Mouse (Mus musculus) CH12F3 (cell line): ENCODE results near the gene Ndrg3.
"Not testable (repeated sequence)": the region's sequence is repeated elsewhere in the genome, so short reads cannot be mapped to it uniquely, and the experiment has no call there.

Experiments used
- in situ Hi-C: fragments of 300-500 bp; cut with MboI; formaldehyde crosslinking; loops from 2 replicates; pipeline ENCODE4 v1.14.3; 2020; ENCODE audit warnings: low sequenced_read_pairs

Ndrg3 gene

DNA sequence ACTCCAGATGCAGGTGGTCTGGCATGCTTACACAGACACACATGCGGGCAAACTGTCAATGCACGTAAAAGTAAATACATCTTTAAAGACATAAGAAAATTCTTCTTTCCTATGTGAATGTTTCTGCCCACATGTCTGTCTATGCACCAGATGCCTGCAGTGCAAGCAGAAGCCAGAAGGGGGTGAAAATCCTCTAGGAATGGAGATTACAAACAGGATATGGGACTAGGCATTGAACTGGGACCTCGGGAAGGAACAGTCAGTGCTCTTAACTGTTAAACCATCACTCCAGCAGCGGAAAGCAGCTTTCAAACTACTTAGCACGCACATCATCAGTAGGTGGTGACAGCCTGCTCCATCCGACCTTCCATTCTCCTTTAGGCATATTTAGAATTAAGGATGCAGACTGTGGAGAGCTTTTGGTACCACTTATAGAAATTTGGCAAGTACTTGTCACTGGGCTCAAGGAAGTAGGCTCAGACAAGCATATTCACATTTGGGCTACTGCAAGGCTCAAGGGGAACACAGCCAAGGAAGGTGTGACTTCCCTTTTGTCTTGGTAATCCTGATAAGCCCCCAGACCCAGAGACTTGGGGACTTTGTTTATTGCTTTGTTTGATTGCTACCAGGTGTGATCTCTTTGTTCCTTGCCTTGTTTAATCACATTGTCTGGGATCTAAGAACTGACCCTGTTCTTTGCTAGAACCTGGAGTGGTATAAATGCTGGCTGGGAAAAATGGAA, 86.7 kb downstream of the Ndrg3 start:
- in situ Hi-C loops, result no loop called here

DNA sequence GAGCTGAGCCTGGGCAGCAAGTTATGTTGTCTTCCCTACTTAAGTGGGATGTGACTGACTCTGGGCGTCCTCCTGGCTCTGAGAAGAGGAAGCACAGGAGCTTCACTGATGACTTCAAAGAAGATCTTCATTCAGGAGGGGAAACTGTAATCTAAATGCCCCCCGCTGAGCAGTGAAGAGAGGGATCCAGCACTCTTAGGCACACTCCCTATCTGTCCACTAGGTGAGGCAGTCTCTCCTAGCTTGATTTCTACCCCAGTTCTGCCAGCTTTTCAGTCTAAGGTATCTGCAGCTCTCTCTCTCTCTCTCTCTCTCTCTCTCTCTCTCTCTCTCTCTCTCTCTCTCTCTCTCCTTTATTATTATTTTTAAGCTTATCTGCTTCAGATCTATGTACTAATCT, 88.5 kb downstream of the Ndrg3 start:
- in situ Hi-C loops, result no loop called here

DNA sequence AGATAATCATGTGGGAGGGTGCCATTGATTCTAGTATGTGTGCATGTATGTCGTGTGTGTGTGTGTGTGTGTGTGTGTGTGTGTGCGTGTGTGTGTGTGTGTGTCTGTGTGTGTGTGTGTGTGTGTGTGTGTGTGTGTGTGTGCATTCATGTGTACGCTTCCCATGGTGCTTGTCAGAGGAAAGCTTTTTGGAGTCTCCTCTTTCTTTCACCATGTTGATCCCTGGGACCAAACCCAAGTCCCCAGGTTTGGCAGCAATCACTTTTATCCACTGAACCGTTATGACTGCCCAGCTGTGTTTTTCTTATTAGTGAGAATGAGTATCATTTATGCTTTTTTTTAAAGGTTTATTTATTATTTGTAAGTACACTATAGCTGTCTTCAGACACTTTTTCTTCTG, 89.4 kb downstream of the Ndrg3 start:
- in situ Hi-C loops, result not testable (repeated sequence)

DNA sequence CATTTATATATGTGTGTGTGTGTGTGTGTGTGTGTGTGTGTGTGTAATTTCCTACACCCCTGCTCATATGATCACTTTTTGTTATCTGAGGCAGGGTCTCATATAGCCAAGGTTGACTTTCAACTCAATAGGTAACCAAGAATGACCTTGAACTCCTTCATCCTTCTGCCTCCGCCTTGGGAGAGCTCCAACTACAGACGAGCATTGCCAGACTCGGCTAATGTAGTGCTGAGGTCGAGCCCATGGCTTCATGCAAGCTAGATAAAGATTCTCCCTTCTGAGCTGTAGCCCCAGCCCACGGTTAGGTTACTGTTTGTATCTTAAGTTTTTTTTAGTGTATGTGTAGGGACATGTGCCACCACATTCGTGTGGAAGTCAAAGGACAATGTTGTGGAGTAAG, 90.0 kb downstream of the Ndrg3 start:
- in situ Hi-C loops, result no loop called here

GRCm38 (mm10) chr2:156901344-156901743, 90.5 kb downstream of the Ndrg3 start:
- in situ Hi-C loops, result no loop called here

DNA sequence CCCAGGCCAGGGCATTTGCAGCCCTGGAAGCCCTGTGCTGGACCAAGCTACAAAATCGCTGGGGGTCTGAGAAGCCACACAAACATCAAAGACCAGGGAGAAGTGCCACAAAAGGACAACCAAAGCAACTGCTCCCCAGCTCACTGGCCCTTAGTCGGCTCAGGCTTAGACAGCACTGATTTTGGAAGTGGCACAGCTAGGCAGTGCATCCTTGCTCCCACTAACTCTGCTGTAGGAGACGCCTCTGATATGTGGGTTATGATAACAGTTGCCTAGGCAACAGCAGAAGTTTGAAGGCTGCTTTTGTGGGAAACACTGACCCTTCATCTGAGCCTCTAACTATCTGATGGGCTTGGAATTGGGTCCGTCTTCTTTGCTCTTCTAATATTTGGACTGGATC, 92.7 kb downstream of the Ndrg3 start:
- in situ Hi-C loops, result no loop called here

DNA sequence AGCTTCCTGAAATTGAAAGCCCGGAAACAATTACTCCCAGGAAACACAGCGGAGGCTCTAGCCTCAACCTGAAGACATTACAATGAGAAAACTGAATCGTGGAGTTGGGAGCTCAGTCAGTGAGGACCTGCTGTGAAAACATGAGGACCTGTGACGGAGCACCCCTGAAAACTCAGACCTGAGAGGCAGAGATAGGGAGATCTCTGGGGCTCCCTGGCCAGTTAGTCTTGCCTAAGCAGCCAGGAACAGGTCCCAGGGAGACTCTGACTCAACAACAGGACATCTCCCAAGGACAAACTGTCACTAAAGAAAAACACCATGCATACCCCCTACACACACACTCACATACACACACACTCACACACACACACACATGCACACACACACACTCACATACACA, 93.5 kb downstream of the Ndrg3 start:
- in situ Hi-C loops, result no loop called here

GRCm38 (mm10) chr2:156897034-156897433, 94.8 kb downstream of the Ndrg3 start:
- in situ Hi-C loops, result no loop called here

DNA sequence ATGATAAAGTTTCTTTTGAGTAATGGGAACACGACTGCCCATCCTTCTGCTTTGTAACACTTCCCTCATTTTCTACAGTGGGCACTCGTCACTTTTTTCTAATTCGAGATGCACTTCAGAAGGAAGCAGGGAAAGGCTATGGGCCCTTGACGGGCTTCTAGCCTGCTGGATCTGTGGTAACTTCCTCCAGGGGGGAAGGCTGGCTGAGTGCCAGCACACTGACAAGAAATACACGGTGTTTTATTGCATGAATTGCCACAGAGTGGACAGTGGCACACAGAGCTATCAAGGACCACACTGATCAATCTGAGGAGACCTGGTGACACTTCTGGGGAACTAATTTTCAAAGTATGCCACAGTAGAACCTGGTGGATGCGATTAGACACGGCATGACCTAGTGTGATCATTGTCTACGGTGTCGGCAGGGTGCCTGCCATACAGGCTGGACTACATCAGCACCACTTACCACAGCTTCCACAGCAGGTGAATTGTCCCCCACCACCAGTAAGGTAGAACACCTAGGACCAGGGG, 95.4 kb downstream of the Ndrg3 start:
- in situ Hi-C loops, result no loop called here

DNA sequence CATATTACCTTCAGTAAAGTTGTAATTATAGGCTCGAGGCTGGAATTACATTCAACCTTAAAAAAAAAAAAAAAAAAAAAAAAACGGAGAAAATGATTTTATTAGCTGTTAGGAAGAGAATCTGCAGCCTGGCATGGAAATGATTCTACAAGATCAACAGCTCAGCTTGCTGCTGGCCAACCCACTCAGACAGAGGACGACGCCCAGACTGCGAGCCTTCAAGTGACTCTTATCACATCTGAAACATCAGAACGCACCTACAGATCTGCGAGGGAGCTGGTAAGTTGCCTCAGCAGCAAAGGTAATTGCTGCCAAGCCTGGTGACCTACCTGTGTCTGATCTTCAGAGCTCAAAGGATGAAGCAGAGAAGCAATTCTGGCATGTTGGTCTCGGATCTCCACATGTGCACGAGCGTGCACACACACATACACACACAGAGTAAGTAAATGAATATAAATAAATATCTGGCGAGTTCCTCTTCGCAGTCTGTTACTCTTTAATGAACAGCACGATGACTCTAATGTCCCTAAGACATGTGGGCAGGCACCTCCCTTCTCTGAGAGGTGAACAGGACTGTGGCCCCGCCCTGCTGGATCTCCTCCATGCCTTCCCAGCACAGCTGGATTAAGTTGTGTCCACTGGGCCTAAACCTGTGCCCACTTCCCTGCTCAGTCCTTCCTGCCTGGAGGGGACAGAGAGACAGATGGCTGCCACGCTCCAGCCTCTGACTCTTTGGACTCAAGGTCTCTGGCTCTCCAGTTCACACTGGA, 97.2 kb downstream of the Ndrg3 start:
- in situ Hi-C loops, result no loop called here

GRCm38 (mm10) chr2:156892821-156893220, 99.0 kb downstream of the Ndrg3 start:
- in situ Hi-C loops, result no loop called here

DNA sequence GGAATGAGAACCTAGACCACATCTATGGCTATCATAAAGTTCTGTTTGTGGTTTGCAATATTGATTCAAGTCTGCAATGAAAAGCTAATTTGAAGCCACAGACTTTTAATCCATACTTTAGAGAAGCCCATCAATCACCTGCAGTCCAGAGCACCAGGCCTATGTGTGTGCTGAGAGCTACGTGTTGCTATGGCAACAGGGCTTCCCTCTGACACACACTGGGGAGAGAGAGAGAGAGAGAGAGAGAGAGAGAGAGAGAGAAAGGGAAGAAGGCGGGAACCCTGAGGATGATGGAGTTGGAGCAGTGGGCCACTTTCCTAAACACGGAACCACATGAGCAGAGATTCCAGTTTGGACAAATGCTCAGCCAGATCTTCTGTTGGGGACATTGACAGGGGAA, 99.6 kb downstream of the Ndrg3 start:
- in situ Hi-C loops, result no loop called here

DNA sequence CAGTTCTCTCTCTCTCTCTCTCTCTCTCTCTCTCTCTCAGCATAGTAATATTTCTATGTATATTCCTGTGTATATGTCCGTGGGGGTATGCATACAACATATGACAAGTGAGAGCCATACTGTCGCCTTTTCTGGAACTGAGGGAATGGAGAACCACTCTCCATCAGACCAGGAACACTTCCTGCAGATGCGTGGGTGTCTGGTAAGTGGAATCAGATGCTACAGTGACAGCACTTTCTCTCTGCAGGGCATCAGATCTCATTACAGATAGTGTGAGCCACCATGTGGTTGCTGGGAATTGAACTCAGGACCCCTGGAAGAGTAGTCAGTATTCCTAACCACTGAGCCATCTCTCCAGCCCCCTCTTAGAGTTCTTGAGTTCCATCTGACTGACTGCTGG, 103.4 kb downstream of the Ndrg3 start:
- in situ Hi-C loops, result no loop called here

GRCm38 (mm10) chr2:156887017-156887416, 104.8 kb downstream of the Ndrg3 start, which contains the start of gene Sla2:
Sla2 (minus strand) TSS chr2:156887192.
- in situ Hi-C loops, result no loop called here

DNA sequence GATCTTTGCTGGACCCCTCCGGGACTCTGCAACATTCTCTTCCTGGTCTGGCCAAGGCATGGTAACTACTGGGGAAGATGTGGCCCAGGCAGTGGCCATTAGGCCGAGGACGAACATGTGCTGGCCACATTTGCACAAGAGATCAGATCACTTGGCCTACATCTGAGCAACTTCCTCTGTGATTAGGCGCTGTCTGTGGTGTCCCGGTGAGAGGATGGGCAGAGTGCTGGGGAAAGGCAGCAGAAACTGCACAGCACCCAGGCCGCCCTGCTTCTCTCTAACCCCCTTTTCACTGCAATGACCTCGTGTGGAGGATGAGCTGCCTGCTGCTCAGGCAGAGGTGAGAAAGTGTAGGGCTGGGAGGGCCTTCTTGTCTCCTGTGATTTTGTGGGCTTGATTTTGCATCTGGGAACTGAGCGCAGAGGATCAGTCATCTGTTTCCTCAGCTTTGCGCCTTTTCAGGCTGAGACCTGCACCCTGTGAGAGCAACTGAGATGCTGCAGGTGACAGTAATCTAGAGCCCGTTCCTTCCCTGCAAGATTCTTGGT, 105.7 kb downstream of the Ndrg3 start:
- in situ Hi-C loops, result no loop called here

- in situ Hi-C loops, result not testable (repeated sequence)
Observed at GRCm38 (mm10) chr2:156885666-156886065, 106.2 kb downstream of the Ndrg3 start.

- in situ Hi-C loops, result no loop called here
Observed at GRCm38 (mm10) chr2:156884396-156885211, 107.3 kb downstream of the Ndrg3 start.

- in situ Hi-C loops, result no loop called here
Observed at GRCm38 (mm10) chr2:156882431-156883001, 109.3 kb downstream of the Ndrg3 start.

DNA sequence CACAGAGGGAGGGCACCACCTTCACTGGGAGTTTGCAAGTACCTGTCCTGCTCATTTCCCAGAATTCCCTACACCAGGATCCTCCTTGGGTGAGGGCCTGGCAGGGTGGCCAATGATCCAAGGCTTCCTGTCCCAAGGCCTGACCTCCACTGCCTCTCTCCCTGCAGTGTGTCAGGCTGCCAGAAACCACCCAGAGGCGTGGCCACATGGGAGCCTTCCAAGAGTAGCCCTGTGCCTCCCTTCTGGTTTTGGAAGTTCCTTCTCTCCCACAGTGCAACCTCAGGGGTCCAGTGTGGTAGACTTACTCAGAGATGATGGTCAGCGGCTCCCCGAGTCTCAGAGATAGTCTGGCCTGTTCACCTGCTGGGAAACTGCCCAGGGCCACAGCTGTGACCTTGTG, 112.3 kb downstream of the Ndrg3 start:
- in situ Hi-C loops, result loop anchor here (5.0 to 10.0 kb wide), 2 partner anchors 118 to 205 kb away; partner anchors contain the start of gene Tldc2

DNA sequence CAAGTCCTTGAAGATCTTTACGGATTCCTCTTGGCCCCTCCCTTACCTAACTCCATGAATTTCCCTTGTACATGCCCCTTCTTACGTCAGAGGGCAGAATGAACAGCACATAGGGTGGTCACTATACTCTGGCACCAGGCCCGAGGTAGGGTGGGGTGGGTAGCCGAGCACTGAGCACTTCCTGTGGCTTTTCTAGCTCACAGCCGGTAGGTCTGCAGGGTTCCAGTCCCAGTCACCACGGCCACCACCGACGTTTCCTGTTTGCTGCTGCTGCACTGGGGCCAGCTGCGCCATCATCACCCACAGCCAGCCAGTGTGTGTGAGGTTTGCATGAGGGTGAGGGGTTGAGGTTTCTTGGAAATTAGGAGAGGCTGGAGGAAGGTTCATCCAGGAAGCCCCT, 114.1 kb downstream of the Ndrg3 start:
- in situ Hi-C loops, result loop anchor here (5.0 to 10.0 kb wide), 2 partner anchors 120 to 207 kb away; partner anchors contain the start of gene Tldc2
